Mouse (Mus musculus) yolk sac, embryonic 10.5 days (tissue): ENCODE measurements around the gene Slc35a2.

Experiments
- DNase-seq: peaks from one replicate; pipeline ENCODE4 v3.0.0-alpha.2; 2017; ENCODE audit warnings: low spot score

Gene Slc35a2

DNA sequence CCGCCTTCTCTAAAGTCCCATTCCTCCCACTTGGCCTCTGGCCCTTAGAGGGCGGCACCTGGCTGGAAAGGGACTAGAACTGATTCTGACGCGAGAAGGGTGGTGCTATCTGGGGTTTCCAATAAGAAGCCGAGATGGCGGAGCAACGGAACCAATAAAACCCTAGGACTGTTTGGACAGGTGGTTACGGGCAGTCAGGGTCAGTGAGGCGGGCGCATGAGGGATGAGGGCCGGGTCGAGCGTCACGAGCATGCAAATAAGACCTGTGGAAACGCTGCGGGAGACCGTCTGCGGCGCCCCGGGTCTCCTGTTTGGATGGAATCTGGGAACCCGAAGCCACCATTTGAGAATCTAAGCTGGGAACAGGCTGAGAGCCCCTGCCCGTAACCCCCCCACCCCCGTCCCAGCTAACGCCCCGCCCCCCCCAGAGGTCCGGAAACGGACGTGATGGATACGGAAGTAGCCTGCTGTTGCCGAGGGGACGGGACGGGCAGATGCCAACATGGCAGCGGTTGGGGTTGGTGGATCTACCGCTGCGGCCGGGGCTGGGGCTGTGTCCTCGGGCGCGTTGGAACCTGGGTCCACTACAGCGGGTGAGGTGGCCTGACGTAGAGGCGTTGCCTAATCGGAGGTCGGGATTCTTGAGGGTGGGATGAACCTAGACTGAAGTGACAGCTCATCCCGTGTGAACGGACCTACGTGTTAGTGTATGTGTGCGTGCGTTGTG is at the start of gene Slc35a2:
Gene Slc35a2, plus strand, starts transcription at position 188 of the 727 bp plus-strand sequence.
- DNase-seq = peak; percentile 89

DNA sequence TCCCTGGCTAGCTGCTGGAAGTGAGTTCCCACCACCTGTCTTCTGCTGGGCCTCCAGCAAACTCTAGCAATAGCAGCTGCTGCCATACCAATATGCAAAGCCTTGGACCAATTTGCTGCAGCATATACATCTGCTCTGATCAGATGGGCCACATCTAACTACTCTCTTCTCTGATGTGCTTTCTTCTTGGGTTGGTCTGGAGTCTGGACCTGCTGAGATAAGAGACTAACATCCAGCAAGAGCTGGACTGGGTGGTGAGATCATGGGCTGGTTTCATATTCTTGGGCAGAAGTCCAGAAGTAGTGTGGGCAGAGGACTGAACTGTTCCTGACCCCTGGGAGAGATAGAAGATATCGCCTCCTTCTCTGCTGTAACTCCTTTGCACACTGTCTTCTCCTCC is 46.7 kb upstream of the Slc35a2 start:
- no peak for DNase-seq

DNA sequence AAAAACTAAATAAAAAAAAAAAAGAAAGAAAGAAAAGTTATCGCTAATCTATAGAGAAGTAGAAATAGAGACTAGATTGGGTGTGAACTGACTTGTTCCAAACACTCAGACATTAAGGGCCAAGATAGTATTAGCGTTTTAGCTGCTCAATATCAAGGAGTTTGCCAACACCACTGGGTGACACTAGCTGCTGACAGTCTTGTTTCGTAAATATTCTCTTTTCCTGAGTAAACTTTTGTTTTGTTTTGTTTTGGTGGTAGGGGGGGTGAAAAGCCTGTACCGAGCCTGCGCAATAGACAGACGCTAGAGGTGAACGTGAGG is 43.0 kb upstream of the Slc35a2 start:
- DNase-seq = no peak

DNA sequence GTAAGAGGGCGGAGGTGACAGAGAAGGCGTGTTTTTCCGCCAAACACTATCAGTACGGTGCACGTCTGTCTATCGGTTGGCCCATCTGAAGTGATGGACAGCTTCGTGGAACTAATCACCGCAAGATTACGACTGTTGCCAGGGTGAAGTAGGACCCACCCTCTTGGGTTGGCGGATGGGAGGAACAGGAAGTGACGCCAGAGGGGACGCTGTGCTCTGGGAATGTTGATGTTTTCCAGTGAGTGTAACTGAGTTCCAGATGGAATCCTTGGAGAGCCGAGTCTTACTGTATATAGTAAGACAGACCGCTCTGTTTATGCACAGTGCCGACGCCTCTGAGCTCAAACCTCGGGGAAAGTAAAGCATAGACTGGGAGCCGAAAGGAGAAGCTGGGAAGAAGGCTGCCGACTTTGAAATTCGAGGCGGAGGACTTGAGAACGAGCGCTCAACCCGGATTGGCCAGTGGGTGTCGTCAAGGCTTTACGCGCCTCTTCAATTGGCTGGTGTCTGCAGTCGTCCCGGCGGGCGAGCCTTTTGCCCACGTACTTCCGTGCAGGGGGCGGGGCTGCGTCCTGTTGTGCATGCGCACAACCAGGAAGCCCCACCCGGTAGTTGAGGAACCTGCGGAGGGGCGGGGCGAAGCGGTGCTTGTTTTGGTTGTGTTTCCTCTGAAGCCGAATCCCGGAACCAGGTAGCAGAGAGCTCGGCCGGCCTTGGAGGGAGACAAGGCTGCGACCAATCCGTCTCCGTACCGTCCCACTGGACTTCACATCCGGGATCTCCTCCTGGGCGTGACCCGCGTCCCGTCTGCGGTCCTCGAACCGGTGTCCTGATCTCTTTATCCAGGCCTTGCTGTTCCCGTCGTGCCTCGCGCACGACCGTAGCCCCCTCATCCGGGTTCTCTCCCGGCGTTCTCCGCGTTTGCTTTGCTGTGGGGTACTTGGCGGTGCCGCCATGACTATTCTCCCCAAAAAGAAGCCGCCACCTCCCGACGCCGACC is 42.4 kb upstream of the Slc35a2 start, which contains the start of gene Otud5:
Gene Otud5, plus strand, starts transcription at position 202 of the 1,000 bp plus-strand sequence.
- DNase-seq = peak; percentile 94

DNA sequence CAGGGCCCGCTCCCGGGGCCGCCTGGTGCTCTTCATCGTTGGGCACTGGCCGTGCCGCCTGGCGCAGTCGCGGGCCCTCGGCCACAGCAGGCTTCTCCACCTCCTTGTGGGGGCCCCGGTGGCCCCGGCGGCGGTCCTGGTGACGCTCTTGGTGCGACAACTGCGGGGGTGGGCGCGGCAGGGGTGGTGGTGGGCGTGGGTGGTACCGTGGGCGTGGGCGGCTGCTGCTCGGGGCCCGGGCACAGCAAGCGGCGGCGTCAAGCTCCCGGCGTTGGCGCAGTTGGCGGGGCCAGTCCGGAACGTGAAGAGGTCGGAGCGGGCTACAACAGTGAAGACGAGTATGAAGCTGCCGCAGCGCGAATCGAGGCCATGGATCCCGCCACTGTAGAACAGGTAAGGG is 41.5 kb upstream of the Slc35a2 start:
- DNase-seq = peak; percentile 15

DNA sequence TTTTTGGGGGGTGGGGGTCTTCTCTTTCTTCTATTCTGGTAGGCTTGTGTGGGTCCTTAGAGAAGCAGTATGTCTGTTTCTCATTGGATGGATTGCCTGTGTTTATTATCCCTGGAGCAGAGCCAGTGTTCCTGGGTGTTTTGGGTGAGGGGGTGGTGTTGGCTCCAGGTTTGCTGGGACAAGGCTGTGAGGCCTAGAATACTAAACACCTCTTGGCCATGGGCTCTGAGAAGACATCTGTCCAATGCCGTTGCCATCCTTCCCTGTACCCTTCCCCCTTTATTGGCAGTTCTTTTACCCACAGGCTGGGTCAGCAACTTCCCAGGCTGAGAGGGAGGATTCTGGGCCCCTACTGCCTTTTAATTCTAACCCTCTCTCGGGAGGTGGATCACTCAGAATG is 36.0 kb upstream of the Slc35a2 start:
- DNase-seq = no peak

DNA sequence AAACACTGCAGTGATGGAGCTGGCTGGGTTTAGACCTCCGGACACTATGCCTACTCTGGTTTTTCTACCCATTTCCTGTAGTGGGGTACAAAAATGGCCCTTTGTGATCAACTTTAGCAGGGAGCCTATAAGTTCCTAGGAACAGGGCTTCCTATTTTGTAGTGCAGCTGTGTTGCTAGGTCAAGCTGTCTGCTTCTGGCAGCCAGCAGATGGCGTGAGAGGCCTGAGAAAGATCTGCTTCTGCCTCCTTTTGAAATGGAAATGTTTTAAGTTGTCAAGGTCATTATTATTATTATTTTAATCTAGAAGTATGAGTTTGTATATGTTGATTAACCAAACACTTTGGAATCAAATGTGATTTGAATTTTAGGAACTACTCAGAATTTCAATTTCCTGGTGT is 29.2 kb upstream of the Slc35a2 start:
- no peak for DNase-seq

DNA sequence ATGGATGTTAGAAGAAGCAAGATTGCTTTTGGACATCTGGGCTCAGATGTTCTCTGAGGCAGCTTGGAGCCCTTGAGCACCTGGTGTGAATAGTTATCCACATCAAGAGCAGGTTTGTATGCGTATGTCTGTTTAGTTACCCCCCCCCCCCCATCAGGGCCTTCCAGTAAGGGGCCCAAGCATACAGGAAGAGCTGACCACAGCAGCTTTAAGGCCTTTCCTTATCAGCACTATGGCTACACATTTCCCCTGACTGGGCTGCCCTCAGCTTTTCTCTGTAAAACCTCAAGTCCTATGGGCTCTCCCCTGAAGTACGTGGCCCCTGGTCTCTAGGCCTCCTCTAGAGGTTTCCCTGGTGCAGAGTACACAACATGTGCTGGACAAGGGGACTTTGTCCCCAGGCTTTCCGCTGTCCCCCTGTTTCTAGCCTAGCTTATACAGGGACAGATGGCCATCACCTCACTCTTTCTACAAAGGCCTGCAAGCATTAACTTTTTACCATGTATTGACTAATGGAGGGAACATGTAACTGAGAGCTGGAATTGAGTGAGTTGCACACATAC is 24.6 kb upstream of the Slc35a2 start:
- peak; percentile 29 for DNase-seq

DNA sequence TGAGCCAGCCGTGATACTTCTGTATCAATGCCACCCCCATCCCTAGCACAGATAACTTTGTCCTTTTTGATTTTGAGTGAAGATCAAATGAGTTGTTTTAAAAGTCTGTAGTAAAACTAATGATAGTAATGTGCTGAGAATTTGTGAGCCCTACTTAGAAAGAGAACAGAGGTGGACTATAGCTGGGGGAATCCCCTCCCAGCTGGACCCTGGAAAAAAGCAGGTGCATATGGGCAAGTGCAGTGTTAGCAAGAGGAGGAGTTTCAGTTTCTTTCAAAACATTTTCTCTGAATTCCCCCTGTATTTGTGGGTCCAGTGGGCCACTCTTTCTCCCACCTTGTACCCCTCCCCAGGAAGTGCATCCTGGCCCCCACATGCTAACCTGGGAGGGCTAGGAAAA is 20.6 kb upstream of the Slc35a2 start:
- DNase-seq = no peak

DNA sequence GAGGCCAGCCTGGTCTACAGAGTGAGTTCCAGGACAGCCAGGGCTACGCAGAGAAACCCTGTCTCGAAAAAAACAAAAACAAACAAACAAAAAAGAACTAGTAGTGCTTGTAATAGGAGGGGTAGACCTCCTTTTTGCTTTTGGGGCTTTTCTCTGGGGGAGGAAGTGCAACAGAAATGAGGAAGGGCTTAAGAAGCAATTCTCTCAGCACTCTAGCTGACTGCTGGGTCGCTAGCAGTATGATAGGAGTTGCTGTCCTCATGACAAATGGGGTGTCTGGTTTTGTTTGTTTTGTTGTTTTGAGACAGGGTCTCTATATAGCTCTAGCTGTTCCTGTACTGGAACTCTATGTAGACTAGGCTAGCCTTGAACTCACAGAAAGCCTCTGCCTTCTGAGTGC is 19.3 kb upstream of the Slc35a2 start:
- DNase-seq = no peak

DNA sequence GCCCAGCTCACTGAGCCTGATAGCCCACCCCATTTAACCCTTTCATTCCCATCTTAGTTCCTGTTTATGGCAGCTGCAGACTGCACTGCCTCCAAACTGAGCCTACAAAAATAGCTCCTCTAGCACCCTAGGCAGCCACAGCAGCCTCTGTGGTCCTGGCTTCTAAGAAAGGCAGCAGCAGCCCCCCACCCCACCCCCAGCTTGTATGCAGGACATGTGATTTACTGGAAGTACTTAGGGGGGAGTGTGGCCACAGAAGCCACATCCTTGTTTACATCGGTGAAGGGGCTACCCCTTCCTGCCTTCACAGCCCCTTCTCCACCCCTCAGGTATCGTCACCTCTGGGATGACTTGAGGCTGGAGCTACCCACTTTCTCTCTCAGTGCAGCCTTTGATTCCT is 18.5 kb upstream of the Slc35a2 start:
- no peak for DNase-seq

DNA sequence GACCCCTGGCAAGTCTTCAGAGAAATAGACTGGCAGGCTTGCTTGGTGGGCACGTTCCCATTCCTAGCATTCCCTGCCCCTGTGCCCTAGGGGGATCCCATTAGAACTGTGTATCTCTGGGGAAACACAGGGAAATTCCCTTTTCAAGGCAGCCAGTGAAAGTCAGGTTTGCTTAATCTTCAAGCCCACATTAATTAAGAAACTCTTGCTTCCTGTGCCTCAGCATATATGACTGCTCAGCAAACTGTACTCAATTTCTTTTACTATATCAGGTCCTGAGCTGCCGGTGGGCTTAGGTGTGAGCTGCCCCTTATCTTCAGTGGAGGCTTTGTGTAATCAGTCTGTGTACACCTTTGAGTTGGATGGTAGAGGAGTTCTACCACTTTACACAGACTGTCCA is 18.0 kb upstream of the Slc35a2 start:
- DNase-seq = no peak

DNA sequence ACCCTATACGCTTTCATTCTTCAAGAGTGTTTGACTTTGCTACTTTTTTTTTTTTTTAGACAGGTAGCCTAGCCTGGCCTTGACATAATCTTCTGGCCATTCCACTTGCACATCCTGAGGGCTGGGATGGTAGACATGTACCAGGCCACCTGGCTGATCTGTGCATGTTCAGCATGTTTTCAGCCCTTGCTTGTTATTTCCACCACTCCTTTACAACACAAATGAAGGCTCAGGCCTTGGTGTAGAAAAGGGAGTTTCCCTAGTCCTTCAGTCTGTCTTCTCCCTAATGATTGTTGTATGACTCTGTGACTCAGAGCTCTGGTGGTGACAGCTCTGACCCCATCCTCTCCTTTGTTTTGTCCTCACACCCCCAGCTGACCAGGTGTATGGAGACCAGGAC is 16.7 kb upstream of the Slc35a2 start:
- no peak for DNase-seq

DNA sequence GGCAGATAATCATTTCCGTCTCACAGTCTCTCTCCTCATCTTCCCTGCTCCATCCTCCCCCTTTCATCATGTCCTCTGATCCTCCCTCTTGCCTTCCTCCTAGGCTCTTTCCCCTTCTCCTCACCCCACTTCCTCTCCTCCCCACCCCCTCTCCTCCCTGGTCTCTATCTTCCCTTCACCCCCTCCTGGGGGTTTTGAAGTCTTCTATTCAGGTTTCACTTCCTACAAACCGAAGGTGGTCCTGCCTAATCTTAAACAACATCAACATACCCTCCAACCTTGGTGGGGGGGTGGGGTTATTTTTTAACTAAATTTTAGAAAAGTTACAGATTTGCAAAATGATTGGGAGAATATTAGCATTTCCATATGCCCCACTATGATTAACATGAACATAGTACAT is 15.3 kb upstream of the Slc35a2 start:
- DNase-seq = no peak

DNA sequence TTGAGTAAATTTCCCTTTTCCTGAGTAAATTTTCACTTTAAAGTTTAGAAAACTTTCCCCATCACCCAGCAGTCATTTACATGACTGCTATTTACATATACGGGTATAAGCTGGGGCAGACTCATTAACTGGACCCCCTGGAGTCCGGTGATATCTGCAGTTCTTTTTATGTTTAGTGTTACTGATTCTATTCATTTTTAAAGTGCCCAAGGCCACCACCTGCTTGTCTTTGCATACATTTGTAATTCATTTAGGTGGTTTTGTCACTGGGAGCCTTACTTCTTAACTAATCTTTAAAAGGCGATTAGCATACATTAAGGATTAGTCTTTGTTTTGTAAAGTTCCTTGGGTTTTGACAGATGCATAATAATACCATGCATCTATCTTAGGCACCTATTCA is 14.0 kb upstream of the Slc35a2 start:
- no peak for DNase-seq

DNA sequence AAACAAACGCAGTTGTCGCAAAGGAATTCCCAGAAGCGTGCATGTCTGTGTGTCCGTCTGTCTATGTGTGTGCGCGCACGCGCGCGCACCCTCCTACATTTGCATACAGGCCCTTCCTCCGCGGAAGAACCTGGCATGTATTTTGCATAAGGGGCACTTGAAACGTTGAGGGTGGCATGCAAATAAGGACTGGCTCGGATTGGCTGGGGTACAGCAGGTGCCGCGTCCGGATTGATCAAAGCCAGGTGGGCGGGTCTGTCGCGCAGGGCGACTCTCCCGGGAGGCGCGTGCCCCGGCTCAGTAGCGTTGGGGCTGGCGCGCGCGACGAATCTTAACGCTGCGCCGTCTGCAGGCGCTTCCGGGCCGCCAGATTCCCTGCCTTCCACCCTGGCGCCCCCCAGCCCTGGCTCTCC is 5.8 kb upstream of the Slc35a2 start, which contains the start of gene Pim2:
Gene Pim2, plus strand, starts transcription at position 256 of the 413 bp plus-strand sequence.
- peak; percentile 73 for DNase-seq

DNA sequence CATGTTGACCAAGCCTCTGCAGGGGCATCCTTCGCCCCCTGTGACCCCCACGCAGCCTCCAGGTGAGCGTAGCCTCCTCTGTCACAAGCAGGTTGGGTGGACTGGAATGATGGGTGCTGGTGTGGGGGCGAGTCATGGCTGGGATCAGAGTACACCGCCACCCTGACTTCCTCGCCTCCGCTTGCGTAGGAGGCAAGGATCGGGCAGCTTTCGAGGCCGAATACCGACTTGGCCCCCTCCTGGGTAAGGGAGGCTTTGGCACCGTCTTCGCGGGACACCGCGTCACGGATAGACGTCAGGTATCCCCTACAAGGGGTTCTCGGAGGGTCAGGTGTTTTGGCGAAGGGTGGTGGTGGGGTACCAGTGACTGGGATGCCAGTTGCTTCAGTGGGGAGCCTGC is 5.3 kb upstream of the Slc35a2 start:
- DNase-seq = no peak

DNA sequence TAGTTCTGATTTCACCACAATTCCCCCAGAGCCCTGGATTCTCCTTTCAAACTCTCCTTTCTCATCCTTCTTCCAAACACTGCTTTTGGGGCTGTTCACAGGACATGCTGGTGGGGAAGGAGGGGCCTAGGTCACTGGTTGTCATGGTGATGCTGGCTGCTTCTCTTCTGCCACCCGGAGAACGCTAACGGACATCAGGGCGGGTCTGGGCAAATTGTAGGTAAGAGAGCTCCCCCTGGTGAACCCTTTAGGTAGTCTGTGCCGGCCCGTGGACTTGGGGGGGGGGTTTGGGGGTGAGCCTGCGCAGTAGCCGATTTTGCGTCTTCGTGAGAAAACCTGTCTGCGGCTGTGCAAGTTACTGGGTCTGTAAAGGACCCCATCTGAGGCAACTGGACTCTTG is 4.0 kb upstream of the Slc35a2 start:
- peak; percentile 43 for DNase-seq

DNA sequence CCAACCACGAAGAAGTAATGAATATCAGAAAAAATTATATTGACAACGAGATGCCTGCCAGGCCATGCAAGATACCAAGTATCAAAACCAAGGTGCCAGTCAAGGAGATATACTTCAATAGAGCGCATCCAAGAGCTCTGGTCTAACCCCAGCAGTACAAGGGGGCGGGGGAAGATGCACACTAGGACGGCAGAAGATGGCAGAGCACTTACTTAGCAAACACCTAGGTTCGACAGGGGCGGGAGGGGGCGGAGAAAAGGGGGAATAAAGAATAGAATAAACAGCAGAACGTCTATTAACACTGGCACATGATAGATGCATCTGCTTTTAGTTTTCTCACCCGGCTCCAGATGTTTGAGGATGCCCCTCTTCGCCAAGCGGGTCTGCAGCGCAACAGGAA is 14.4 kb downstream of the Slc35a2 start:
- no peak for DNase-seq

DNA sequence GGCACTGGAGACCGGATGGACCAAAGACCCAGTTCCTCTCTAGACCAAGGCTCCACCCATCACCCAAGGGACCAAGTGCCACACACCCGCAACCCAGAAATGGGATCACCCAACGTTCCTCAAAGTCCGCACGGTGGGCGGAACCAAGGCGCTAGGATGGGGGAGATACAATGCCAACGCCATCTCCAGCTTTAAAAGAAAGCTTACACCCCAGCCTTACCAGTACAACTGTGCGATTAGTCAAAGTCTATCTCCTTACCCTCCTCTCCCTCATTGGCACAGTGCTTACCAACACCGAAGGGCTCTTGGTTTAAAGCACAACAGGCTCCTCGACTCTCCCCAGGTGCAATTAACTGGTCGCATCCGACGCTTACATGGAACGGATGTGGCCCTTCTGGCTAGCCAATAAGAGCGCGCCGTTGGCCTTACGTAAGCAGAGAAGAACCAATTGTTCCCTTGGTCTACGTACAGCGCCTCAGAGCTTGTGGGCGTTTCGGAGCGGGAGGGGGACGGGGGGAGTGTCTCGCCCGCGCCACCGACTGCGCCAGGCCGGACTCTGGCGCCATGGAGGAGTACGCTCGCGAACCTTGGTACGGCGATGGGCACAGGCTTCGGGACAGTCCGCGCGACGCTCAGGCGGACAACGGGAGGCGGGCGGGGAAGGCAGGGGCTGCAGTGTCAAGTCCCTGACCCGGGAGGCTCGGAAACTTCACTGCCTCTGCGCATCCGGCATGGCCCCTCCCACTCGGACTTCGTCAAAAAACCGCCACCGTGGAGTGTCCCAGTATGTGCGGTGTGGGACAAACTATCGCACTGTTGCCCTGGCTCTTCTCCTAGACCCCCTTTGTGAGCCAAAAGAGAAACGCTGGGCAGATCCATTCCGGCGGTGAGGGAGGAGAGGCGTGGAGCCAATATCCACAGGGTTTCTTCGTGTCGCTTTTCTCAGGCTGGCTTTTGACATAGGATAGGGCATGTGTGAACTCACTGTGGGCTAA is 15.3 kb downstream of the Slc35a2 start, which contains the start of the genes Pqbp1 and Timm17b:
Gene Pqbp1, minus strand, starts transcription at position 390 of the 995 bp plus-strand sequence.
Gene Timm17b, plus strand, starts transcription at position 478 of the 995 bp plus-strand sequence.
- peak; percentile 89 for DNase-seq

DNA sequence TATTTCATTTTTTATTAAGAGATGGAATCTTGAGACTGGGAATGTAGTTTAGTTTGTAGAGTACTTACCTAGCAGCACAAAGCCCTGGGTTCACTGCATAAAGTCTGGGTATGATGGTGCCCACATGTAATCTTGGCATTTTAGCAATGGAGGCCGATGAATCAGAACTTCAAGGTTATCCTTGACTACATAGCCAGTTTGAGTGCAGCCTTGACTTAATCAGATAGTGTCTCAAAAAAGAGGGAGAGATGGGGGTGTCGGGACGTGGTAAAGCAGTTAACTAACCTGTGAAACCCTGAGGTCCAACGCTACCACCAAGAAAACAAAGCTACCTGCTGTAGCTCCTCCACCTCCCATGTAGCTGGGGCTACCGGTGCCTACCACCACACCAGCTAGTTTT is 20.6 kb downstream of the Slc35a2 start:
- no peak for DNase-seq
